Mouse (Mus musculus) embryonic facial prominence, embryonic 11.5 days (tissue): ENCODE measurements at regions not wholly inside any gene's neighbourhood (a gene's known extent, or its start where the extent isn't known, plus 50 kb on each side); places are given as distances from the start of the nearest gene placed in this dataset.

Experiments
- ATAC-seq: fragments of 200-750 bp; cut with Nextera tagmentation; replicated peaks from 2 replicates; pipeline ENCODE4 v1.8.0; 2017; ENCODE audit warnings: low read depth; ENCODE audit not compliant: insufficient number of reproducible peaks, low FRiP score, low TSS enrichment
- DNase-seq: peaks from one replicate; pipeline ENCODE4 v3.0.0-alpha.2; 2015; ENCODE audit warnings: low spot score
- H3K27ac ChIP-seq: fragments of 300-500 bp; sonication (generic); replicated peaks from 2 replicates; pipeline ENCODE4 v1.5.1; 2014; ENCODE audit warnings: mild to moderate bottlenecking, low read depth, low read length, control low read depth
- H3K27me3 ChIP-seq: fragments of 300-500 bp; sonication (generic); 2 replicates; pipeline ENCODE4 v1.6.1; 2014; ENCODE audit warnings: mild to moderate bottlenecking, low read length, moderate library complexity, mixed read lengths; ENCODE audit not compliant: control insufficient read depth, insufficient read depth
- H3K36me3 ChIP-seq: fragments of 300-500 bp; sonication (generic); replicated peaks from 2 replicates; pipeline ENCODE4 v1.6.1; 2014; ENCODE audit warnings: low read depth, mild to moderate bottlenecking, low read length, moderate library complexity, mixed read lengths; ENCODE audit not compliant: control insufficient read depth, insufficient read depth
- H3K4me1 ChIP-seq: fragments of 300-500 bp; sonication (generic); 2 replicates; pipeline ENCODE4 v1.6.1; 2014; ENCODE audit warnings: low read length, mixed read lengths; ENCODE audit not compliant: control insufficient read depth, insufficient read depth
- H3K4me2 ChIP-seq: fragments of 300-500 bp; sonication (generic); 2 replicates; pipeline ENCODE4 v1.6.1; 2014; ENCODE audit warnings: low read depth, mild to moderate bottlenecking, control low read depth, low read length, moderate library complexity
- H3K4me3 ChIP-seq: fragments of 300-500 bp; sonication (generic); 2 replicates; pipeline ENCODE4 v1.5.1; 2014; ENCODE audit warnings: low read depth, low read length, control low read depth
- H3K9ac ChIP-seq: fragments of 300-500 bp; sonication (generic); replicated peaks from 2 replicates; pipeline ENCODE4 v1.6.1; 2014; ENCODE audit warnings: mild to moderate bottlenecking, control low read depth, low read length
- H3K9me3 ChIP-seq: fragments of 300-500 bp; sonication (generic); replicated peaks from 2 replicates; pipeline ENCODE4 v1.6.1; 2016; ENCODE audit warnings: mild to moderate bottlenecking, low read length, inconsistent platforms, mixed read lengths; ENCODE audit not compliant: control insufficient read depth
- WGBS: fragments of 180-500 bp; shearing (Covaris S2); extraction: QIAGEN DNeasy Blood & Tissue Kit; methylation state at CpG from one replicate; pipeline ENCODE4 v1.1.7; 2014; 5-methylcytosine and 5-hydroxymethylcytosine counted together

- 83% methylated on average over 4 of the region's 4 CpGs for WGBS
- Histone ChIP-seq H3K9ac (no peak overlapping the region), H3K4me2 (no peak overlapping the region), H3K4me1 (no peaks in the 10 kb centered on the region), H3K36me3 (no peaks in the 10 kb centered on the region), H3K27me3 (no peaks in the 10 kb centered on the region), H3K9me3 (no peaks in the 10 kb centered on the region), H3K4me3 (no peak overlapping the region), H3K27ac (no peak overlapping the region)
- no peak for DNase-seq
- no peak for ATAC-seq
These were observed 73.4 kb upstream of the Shb start for GRCm38 (mm10) chr4:45605681-45606080.

GRCm38 (mm10) chr4:45604271-45604800, 72.1 kb upstream of the Shb start:
- Histone ChIP-seq H3K4me1 (no peaks in the 10 kb centered on the region), H3K27ac (no peak overlapping the region), H3K4me2 (no peak overlapping the region), H3K9me3 (no peaks in the 10 kb centered on the region), H3K27me3 (no peaks in the 10 kb centered on the region), H3K4me3 (no peak overlapping the region), H3K9ac (no peak overlapping the region), H3K36me3 (no peaks in the 10 kb centered on the region)
- 71% methylated on average over 5 of the region's 5 CpGs for WGBS
- ATAC-seq (no peak), DNase-seq (no peak)

- ATAC-seq (no peak; the same call in 1 of the 2 replicates), DNase-seq (peak; percentile 76)
- H3K4me3 ChIP-seq: no peak overlapping the region
- no peak overlapping the region for H3K9ac ChIP-seq
- H3K27ac ChIP-seq: no peak overlapping the region
- no peaks in the 10 kb centered on the region for H3K36me3 ChIP-seq
- 42% methylated on average over 9 of the region's 9 CpGs for WGBS
- no peak overlapping the region for H3K4me2 ChIP-seq
- H3K9me3 ChIP-seq: no peaks in the 10 kb centered on the region
- no peaks in the 10 kb centered on the region for H3K4me1 ChIP-seq
- no peaks in the 10 kb centered on the region for H3K27me3 ChIP-seq
These were observed 68.2 kb upstream of the Shb start for GRCm38 (mm10) chr4:45600520-45600919.

- H3K4me1 ChIP-seq: no peaks in the 10 kb centered on the region; the same call in 1 of the 2 replicates
- DNase-seq: no peak
- no peak for ATAC-seq
- H3K4me2 ChIP-seq: no peak overlapping the region
- no peaks in the 10 kb centered on the region for H3K9me3 ChIP-seq
- peaks cover 8% of the 10 kb centered on the region for H3K27me3 ChIP-seq
- no peaks in the 10 kb centered on the region for H3K36me3 ChIP-seq
- no peak overlapping the region for H3K4me3 ChIP-seq
- 81% methylated on average over 3 of the region's 3 CpGs for WGBS
- no peak overlapping the region for H3K9ac ChIP-seq
- H3K27ac ChIP-seq: no peak overlapping the region
These were observed 61.2 kb upstream of the Shb start for GRCm38 (mm10) chr4:45593435-45593991.

GRCm38 (mm10) chr4:45592766-45593165, 60.5 kb upstream of the Shb start:
- DNase-seq (no peak), ATAC-seq (no peak)
- H3K4me1 ChIP-seq: no peaks in the 10 kb centered on the region; the same call in 1 of the 2 replicates
- WGBS: 67% methylated on average over 2 of the region's 2 CpGs
- no peak overlapping the region for H3K4me3 ChIP-seq
- peaks cover 8% of the 10 kb centered on the region for H3K27me3 ChIP-seq
- no peak overlapping the region for H3K4me2 ChIP-seq
- no peaks in the 10 kb centered on the region for H3K36me3 ChIP-seq
- no peak overlapping the region for H3K27ac ChIP-seq
- H3K9me3 ChIP-seq: no peaks in the 10 kb centered on the region
- H3K9ac ChIP-seq: no peak overlapping the region

- Histone ChIP-seq H3K27ac (no peak overlapping the region), H3K4me3 (peak overlapping the region; percentile 19), H3K9me3 (no peaks in the 10 kb centered on the region), H3K27me3 (peaks cover 8% of the 10 kb centered on the region), H3K4me1 (no peaks in the 10 kb centered on the region; the same call in 1 of the 2 replicates), H3K9ac (peak overlapping the region; percentile 39), H3K4me2 (peak overlapping the region; percentile 42), H3K36me3 (no peaks in the 10 kb centered on the region)
- ATAC-seq: peak; percentile 62; the same call in 1 of the 2 replicates
- 3% methylated on average over 23 of the region's 23 CpGs for WGBS
- peak; percentile 45 for DNase-seq
These were observed 59.4 kb upstream of the Shb start for GRCm38 (mm10) chr4:45591405-45592315.

GRCm38 (mm10) chr4:45590836-45591235, 58.6 kb upstream of the Shb start:
- H3K27ac ChIP-seq: no peak overlapping the region
- H3K4me1 ChIP-seq: no peaks in the 10 kb centered on the region; the same call in 1 of the 2 replicates
- peaks cover 8% of the 10 kb centered on the region for H3K27me3 ChIP-seq
- H3K9me3 ChIP-seq: no peaks in the 10 kb centered on the region
- no peak overlapping the region for H3K4me2 ChIP-seq
- 5% methylated on average over 2 of the region's 2 CpGs for WGBS
- no peak overlapping the region for H3K4me3 ChIP-seq
- no peak overlapping the region for H3K9ac ChIP-seq
- DNase-seq: no peak
- no peaks in the 10 kb centered on the region for H3K36me3 ChIP-seq
- ATAC-seq: no peak

GRCm38 (mm10) chr4:45588322-45588721, 56.1 kb upstream of the Shb start:
- Histone ChIP-seq H3K4me1 (no peaks in the 10 kb centered on the region; the same call in 1 of the 2 replicates), H3K4me3 (no peak overlapping the region), H3K27ac (no peak overlapping the region), H3K36me3 (no peaks in the 10 kb centered on the region), H3K9me3 (no peaks in the 10 kb centered on the region), H3K4me2 (no peak overlapping the region), H3K9ac (no peak overlapping the region), H3K27me3 (peaks cover 8% of the 10 kb centered on the region)
- DNase-seq (no peak), ATAC-seq (no peak)
- WGBS: 25% methylated on average over 3 of the region's 3 CpGs
